Mouse (Mus musculus): ENCODE results near the gene Fto.

Fto gene

DNA sequence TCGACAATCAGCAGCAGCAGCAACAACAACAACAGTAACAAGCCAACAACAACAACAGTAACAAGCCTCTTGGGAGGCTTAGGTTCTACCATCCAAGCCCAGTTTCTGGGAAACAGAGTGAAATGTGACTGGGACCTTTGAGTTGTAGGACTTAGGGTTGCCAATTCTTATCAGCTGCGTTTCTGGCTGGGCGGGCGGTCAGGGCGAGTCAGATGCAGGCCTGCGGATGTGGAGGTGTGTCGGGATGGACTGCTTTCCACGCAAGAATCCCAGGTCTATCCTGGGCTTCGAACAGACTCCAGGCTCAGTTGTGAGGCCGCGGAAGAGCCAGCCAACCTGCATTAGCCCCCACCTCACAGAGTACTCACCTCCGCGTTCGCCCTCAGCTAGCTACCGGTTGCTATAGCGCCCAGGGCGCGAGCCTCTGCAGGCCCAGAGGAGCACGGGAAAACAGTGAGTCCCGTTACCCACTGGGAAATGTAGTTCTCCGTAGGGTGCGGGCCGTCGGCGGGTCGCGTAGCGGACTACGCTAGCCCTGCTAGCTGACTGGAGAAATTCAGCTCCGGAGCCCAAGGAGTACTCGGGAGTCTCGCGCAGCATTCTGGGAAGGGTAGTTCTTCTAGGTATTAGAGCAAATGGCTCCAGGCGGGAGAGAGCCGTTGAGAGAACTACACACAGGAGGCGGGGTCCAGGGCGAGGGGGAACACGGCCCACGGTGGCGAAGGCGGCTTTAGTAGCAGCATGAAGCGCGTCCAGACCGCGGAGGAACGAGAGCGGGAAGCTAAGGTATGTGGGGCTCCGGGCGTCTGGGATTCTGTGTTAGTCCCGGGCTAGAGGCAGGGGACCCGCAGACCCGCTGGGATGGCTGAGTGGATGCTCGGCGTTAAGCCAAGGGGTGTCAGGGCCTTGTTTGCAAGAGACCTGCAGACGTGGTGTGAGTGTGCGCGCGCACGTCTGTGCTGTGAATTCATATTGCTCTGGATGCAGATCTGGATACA is at the start of gene Fto, which contains the start of gene Rpgrip1l:
Gene Fto, plus strand, starts transcription at position 691 of the 998 bp plus-strand sequence.
Gene Rpgrip1l, minus strand, starts transcription at position 428 of the 998 bp plus-strand sequence.
- DNase-seq (ENCODE audit: low spot score), result peak; percentile 95

DNA sequence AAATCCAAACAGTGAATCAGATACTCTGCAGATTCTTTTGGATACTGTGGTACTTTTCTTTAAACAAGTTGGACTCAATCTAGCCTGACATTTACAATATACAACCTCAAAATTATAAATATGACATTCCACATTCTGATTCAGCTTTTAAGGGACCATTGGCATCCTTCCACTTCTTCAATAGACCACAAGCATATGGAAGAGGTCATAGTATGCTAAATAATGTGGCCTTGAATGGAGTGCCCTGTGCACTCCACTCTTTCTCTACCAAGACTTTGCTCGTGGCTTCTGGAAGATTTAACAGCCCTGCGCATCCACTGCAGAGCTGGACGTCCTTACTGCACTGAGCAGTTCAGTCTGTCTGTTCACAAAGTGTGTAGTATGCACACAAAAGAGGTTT is 49.4 kb upstream of the Fto start:
- DNase-seq (ENCODE audit: low spot score), result no peak

GRCm38 (mm10) chr8:91264564-91264963 is 48.8 kb upstream of the Fto start:
- DNase-seq (ENCODE audit: low spot score), result no peak

DNA sequence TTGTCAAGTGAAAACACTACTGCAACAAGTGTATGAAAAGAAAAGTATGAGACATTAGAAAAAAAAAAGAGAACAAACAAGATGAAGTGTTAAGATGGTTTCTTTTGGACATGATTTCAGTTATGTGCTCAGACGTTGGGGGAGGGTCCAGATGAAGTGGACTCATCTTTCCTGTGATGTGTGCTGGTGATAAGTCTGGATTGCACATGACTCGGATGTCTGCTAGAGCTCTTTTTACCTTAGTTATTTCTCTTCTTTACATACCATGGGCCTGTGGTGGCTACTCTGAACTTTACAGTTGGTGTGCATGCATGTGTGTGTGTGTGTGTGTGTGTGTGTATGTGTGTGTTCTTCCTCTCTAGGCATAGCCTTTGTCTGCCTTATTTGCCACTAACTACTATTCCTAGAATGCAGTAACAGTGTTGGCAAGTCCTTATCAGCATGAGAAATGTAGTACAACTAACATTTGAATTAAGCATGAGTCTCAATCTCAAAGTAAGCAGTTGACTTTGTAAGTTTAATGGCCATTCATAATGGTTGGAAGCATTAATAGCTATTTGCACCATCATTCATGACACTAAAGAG is 43.9 kb upstream of the Fto start:
- DNase-seq (ENCODE audit: low spot score), result no peak

DNA sequence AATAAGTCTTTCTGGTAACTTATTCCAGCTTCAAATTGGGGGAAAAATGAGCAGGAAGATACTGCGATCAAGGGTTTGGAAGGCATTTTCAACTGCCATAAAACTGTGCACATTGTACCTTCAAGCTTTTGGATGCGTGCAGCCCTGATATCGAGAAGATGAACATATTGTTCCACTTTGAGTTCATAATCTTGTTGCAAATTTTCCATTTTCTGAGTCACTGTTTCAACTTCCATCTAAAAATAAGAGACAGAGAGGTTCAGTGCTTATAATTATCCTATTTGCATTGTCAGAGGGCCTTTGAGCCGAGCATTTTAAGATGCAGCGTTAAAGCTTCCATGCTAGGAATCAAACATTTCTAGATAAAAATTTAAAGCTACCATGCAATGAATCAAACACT is 39.8 kb upstream of the Fto start:
- no peak for DNase-seq (ENCODE audit: low spot score)

- DNase-seq (ENCODE audit: low spot score), result no peak
These were observed 37.0 kb upstream of the Fto start for GRCm38 (mm10) chr8:91276337-91276736.

- no peak for DNase-seq (ENCODE audit: low spot score)
These were observed 35.3 kb upstream of the Fto start for GRCm38 (mm10) chr8:91278060-91278459.

DNA sequence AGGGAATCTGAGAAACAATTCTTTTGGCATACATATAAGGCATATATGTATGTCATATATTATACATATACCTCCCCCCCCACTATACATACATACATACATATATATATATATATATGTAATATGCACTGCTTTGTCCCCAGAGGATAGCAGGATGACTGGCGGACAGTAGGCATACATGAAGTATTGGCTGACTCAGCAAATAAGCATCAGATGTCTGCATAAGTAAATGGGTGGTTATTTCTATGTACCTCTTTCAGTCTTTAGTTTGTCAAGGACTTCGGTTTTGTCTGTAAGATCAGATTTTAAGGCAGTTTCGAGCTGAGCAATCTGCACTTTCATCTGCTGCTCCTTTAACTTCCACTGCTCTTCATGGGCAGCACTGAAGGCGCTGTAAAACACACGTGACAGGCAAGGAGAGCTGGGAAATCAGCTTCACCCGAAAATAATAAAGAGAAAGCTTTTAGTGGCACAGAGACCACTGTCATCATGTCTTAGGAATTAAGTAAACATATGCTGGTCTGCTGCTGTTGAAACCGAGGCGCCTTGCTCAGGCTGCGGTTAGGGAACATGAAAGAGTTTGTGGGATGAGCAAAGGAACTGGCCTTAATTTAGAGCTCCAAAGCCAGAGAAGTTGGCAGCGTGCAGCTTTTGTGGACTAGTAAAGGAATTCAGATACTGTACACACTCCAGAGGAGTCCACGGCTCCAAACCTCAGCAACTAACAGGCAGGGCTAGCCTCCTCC is 32.7 kb upstream of the Fto start:
- DNase-seq (ENCODE audit: low spot score), result no peak

- DNase-seq (ENCODE audit: low spot score), result no peak
These were observed 31.8 kb upstream of the Fto start for GRCm38 (mm10) chr8:91281545-91281944.

DNA sequence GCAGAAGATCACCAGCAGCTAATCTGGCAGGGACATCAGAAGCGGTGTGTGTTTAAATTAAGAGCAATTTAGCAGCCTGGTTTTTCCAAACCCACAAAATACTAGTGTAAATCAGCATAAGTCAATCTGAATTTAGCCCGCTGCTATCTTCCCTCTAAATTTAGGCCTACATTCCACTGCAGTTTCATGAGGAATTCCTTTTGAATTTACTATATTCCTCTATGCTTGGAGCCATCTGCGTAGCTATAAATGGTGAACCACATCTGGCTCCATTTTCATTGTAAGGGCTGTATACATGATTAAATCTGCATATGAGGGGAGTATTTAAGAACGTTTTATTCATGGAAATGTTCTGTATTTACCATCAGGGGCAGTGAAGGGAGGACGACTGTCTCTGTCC is 30.7 kb upstream of the Fto start:
- no peak for DNase-seq (ENCODE audit: low spot score)

DNA sequence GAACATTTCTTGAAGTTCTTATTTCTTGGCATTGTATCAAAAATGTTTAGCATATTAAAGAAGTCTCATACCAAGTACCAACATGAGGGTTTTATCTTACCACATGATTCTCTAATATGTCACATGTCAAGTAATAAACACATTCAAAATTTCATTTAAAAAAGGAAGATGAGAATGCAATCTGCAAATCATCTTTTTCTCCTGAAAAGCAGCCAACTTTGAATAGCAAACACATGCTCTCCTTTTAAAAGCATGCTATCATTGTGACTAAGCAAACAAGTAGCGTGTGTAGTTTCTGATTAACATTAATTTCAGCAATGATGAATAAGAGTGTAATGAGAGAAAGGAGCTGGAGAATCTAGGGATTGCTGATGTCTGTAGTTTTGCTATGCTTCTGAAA is 29.5 kb upstream of the Fto start:
- DNase-seq (ENCODE audit: low spot score), result no peak

GRCm38 (mm10) chr8:91286237-91286636 is 27.1 kb upstream of the Fto start:
- no peak for DNase-seq (ENCODE audit: low spot score)

DNA sequence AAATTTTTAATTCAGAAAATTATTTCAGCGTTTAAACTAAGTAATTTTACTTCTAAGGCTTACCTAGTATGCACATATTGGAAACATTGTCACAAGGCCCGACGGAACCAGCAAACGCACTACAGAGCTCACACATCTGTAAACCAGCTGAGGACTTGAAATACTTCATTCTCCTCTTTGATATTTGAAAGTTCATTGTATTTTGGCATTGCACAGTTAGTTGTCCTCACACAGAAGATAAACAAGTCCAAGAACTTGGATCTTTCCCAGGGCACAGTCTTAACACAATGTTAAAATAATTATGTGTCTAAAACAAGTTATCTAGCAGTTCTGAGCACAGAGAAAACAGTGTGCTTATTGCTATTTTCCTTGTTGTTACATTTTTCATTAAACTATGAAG is 22.7 kb upstream of the Fto start:
- no peak for DNase-seq (ENCODE audit: low spot score)

DNA sequence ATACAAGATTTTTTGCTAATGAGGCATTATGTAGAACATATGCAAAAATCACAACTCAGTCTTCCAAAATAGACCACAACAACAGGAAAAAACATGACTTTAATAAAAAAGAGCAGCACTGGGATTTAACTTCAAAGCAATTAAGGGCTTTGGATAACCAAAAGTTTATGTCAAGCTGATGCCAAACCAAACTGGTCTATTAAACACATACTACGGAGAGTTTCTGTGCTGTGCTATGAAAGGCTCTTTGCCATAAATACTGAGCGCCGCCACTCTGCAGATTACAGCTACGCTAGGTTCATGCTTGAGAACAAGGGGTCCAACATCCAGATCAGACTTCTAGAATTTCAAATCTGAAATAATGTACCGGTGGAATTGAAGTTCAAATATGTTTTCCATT is 17.5 kb upstream of the Fto start:
- DNase-seq (ENCODE audit: low spot score), result no peak

DNA sequence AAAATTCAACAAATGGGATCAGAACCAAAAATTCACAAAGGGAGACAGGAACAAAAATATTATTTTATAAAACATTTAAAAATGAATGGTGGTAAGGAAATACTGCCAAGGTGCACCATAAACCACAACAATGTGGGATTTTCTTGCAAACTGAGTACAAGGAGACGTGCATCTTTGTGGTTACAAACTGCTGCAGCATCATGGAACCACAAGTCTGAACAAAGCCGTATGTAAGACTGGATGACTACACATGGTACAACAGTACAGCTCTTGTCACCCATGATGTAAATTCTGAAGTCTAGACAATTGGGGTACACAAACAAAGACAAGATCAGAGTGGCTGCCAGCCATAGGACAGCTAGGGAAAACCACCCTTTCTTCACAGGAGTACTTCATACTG is 14.7 kb upstream of the Fto start:
- no peak for DNase-seq (ENCODE audit: low spot score)

DNA sequence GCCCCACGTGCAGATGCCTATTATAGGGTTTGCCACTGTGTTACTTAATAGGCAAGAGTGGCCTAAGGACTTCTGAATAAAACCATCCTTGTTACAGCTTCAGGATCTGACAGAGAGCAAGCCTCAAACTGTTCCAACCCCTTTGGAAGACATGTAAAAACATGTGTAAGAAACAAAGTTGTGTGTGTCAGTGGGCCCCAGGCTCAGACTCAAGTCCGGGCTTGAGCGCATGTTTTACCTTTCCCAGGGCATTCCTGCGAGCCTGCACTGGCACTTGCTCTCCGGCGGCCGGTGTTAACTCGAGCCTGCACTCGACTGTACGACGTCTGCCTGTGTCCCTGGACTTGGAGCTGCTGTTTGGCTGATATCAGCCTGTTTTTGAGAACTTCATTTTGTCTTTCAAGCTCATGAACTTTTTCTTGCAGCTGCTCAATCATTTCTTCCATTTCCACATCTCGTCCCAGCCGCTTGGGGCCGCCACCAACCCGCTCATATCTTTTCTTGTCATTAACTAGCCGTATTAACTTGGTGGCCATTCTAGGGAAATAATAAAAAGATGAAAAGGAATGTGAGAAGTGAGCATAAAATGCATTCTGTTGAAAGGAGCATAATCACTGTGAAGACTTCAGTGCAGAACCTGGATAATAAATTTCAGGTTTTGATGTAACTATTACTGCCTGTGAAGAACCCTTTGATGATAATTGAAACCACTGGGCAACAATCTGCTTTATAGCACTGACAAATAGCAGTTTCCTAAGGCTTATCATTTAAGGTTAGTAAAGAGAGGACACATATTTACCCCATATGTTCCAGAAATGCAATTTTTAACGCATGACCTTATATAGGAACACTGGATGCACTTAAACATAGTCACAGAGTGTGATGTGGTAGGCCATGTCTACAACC is 8.6 kb upstream of the Fto start:
- DNase-seq (ENCODE audit: low spot score), result peak; percentile 51

DNA sequence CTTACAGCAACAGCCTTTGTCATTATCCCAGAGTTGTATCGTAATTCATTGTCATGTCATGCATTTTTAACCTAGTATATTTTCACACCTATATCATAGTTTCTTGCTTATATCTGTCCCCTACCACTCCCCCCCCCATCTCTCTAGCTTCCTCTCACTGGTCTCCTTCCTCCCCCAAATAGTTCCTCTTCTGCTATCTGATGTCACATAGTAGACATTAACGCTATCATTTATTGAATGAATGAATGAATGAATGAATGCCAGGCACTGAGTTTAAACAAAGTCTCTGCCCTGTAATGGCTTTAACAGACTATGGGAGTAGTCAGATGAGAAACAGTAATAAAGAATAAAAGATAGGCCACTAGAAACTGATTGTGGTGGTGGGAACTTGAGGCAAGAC is 983 bp upstream of the Fto start:
- no peak for DNase-seq (ENCODE audit: low spot score)

GRCm38 (mm10) chr8:91317567-91318227 is 4.4 kb downstream of the Fto start:
- DNase-seq (ENCODE audit: low spot score), result no peak

DNA sequence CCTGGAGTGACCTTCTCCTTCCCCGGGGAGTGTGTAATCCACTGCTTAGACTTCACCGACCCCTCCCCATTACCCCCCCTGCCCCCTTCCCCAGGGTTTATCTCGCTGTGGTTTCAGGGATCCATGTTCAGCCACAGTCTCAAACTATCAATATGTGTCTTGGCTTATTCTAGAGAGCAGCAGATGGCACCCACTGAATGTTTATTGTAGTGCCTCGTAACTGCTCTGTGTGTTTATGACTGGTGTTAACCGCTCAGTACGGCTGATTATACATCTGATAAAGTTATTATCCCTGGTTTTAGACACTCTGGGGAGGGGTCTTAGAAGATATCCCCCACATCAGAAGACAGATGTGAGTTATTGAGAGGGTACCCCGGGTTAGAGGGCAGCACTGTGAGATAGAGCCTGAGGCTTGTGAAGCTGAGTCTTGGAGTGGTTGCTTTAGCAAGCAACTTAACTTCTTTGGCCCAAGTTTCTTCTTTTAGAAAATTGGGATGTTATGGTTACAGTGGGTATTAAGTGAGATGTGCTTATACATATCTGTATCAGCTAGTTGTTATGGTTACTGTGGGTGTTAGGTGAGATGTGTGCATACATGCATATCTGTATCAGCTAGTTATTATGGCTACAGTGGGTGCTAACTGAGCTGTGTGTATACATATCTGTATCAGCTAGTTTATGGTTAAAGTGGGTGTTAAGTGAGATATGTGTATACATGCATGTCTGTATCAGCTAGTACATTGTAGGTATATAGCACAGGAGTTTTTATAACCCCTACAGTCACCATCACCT is 5.8 kb downstream of the Fto start:
- DNase-seq (ENCODE audit: low spot score), result no peak

DNA sequence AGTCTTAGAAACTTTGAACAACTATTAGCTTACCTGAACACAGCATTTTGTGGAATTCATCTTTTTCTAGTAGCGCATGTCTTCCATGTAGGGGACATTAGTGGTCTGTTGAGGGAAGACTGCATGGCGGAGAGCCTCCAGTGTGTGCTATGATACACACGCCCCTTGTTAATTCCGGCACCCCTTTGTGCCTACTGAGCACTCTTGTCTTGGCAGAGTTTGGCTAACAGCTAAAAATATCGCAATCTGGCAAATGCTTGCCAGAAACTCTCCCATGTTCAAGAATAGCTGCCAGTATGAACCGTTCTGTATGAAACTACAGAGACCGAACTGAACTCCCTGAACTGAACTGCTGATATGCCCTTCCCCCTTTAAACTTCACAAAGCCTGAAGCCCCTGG is 10.2 kb downstream of the Fto start:
- DNase-seq (ENCODE audit: low spot score), result no peak

Measured in testis, postnatal 10 days (tissue).